Mouse (Mus musculus): ENCODE measurements around the gene Gm10229.
"Not testable (repeated sequence)": the region's sequence is repeated elsewhere in the genome, so short reads cannot be mapped to it uniquely, and the experiment has no call there.

Gene Gm10229

DNA sequence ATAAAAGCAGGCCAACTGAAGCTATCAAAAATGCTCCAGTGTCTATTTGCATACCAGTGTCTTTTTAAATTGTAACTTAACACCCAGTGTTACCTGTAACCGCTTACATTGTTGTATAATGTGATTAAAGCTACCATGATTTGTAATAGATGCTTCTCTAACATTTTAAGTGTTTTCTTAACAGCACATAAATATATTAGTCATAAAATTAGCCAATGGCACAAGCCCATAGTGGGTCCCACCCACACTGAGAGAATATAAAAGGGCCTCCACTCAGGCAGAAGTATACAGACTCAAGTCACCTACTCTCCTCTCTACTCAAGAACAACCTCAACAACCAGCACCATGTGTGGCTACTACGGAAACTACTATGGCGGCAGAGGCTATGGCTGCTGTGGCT, at the start of gene Gm10229:
TSS of gene Gm10229 (plus strand) at position 301 of the 400 bp plus-strand sequence.
- DNase-seq (ENCODE audit: low read depth), result not testable (repeated sequence)

DNA sequence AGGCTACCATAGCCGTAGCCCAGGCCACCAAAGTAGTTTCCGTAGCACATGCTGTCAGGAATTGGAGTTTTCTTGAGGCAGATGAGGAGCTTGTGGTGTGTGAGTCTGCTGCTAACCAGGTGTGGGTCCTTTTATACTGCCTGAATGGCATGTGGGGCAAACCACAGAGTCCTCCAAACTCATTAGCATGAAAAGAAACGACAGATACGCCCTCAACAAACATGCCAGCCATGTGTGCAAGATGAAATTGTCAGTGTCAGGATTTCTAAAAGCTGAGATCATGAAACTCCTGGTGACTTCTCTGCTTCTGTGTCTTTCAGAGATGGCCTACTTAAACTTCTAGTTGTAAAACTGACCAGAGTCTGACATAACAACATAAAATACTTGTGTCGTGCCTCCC, 4.4 kb upstream of the Gm10229 start, which contains the start of gene Krtap22-2:
TSS of gene Krtap22-2 (minus strand) at position 101 of the 400 bp plus-strand sequence.
- DNase-seq (ENCODE audit: low read depth), result no peak

DNA sequence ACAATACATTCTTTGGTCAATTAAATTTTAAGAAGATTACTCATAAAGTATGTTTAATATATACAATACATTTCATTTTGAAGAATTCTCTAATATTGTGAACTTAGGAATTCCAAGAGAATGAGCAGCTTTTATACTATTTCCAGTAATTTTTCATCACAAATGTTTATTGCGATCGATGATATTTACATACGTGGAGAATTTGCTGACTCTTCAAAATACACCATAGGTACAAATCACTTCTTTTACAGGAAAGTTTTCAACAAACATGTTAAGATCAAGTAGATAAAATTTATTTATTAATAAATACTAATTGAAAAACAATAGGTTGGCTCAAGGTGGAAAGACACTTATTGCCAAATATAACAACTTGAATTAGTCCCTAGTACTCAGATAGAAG, 1.1 kb upstream of the Gm10229 start:
- no peak for DNase-seq (ENCODE audit: low read depth)

GRCm38 (mm10) chr16:89031399-89031798, 16.3 kb downstream of the Gm10229 start, which contains the start of gene Krtap6-1:
TSS of gene Krtap6-1 (plus strand) at chr16:89031699.
- DNase-seq (ENCODE audit: low read depth), result not testable (repeated sequence)

DNA sequence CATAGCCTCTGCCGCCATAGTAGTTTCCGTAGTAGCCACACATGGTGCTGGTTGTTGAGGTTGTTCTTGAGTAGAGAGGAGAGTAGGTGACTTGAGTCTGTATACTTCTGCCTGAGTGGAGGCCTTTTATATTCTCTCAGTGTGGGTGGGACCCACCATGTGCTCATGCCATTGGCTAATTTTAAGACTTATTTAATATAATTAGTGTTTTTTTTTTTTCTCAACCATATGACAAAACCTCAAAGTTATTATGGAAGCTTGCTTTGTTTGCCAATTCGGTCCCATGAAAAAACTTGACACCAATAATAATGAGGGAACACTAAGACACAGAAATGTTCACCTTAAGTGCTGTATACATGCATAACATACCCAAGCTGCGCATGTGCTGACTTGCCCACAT, 26.3 kb downstream of the Gm10229 start, which contains the start of gene Gm10228:
TSS of gene Gm10228 (minus strand) at position 101 of the 400 bp plus-strand sequence.
- not testable (repeated sequence) for DNase-seq (ENCODE audit: low read depth)

DNA sequence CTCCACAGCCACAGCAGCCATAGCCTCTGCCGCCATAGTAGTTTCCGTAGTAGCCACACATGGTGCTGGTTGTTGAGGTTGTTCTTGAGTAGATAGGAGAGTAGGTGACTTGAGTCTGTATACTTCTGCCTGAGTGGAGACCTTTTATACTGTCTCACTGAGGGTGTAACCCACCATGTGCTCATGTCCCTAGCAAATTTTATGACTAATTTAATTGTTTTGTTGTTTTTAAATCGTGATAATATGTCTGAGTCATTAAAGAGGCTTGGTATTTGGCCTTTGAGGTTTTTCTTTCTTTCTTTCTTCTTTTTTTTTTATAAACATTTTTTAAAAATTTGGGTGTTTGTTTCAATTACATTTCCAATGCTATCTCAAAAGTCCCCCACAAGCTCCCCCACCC, 32.7 kb downstream of the Gm10229 start, which contains the start of gene Krtap6-5:
TSS of gene Krtap6-5 (minus strand) at position 101 of the 400 bp plus-strand sequence.
- no peak for DNase-seq (ENCODE audit: low read depth)

- DNase-seq (ENCODE audit: low read depth), result not testable (repeated sequence)
Measured at GRCm38 (mm10) chr16:89063902-89064301, 48.8 kb downstream of the Gm10229 start, which contains the start of gene 1110025L11Rik. TSS of gene 1110025L11Rik (minus strand) at chr16:89064002.
